Mouse (Mus musculus): ENCODE results near the gene Sos2. TPM values are rescaled to one million over a fixed set of nuclear protein-coding genes. Genes with fewer than 3 reads are reported as not detected.

Gene Sos2
- polyA plus RNA-seq (2015; fragmentation: Nextera tagmentation; extraction: Ambion mirVana) = 10.9 and 12.3 TPM in 2 replicates

DNA sequence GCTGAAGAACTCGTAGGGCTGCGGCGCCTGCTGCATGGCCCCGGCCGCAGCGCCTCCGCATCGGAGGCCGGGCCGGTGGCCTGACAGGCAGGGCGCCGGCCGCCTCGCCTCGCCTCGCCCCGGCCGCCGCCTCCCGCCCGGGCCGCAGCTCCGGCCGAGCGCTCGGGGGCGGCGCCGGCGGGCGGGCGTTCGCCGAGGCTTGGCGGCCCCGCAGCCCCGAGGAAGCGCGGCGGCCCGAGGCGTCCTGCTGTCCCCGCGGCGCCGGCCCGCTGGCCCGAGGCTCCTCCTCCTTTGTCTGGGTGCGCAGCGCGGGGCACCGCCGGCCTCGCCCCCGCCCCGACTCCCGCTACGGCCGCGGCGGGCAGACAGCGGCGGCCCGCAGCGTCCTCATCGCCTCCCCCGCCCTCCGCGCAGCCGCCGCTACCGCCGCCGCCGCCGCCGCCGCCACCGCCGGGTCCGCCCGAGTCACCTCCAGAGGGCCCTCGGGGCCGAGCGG, at the start of gene Sos2:
TSS of gene Sos2 (minus strand) at position 287 of the 496 bp plus-strand sequence.
- peak; percentile 83 for ATAC-seq (ENCODE audit: insufficient read depth, low FRiP score, low read depth)
- Histone ChIP-seq H3K27me3 (replicated peaks) (no peaks in the 10 kb centered on the region), H3K36me3 (no peaks in the 10 kb centered on the region), H3K9ac (peak within 1 kb of the TSS; percentile 84), H3K4me1 (no peaks in the 10 kb centered on the region), H3K4me2 (peak within 1 kb of the TSS; percentile 67), H3K27ac (peak within 1 kb of the TSS; percentile 99), H3K4me3 (replicated peaks) (peak within 1 kb of the TSS; percentile 91), H3K9me3 (no peaks in the 10 kb centered on the region)
- under 1% methylated on average over 31 of the region's 85 CpGs for WGBS

DNA sequence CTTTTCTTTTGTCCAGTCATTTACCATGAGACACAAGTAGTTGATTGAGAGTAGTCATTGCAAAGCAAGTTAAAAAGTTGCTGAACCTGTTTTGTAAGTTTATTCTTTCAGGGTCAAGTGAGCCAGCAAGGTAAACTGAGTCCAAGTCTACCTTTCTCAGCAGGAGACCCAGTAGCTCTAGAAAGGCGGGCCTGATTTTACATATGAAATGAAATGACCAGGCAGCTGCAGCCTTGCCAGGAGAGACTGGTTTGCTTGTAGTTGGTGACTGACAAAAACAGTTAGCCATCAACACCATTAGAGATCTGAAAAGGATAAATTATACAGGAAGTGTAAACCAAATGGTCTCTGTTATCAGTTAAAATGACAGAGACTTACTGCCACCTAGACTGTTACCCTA, 48.7 kb upstream of the Sos2 start:
- Histone ChIP-seq H3K4me2 (no peak overlapping the region), H3K27me3 (replicated peaks) (no peaks in the 10 kb centered on the region), H3K4me3 (replicated peaks) (no peak overlapping the region), H3K9ac (no peak overlapping the region), H3K4me1 (no peaks in the 10 kb centered on the region), H3K27ac (no peak overlapping the region), H3K36me3 (no peaks in the 10 kb centered on the region), H3K9me3 (no peaks in the 10 kb centered on the region)
- WGBS = 84% methylated on average over 1 of the region's 1 CpGs
- ATAC-seq (ENCODE audit: insufficient read depth, low FRiP score, low read depth) = no peak

DNA sequence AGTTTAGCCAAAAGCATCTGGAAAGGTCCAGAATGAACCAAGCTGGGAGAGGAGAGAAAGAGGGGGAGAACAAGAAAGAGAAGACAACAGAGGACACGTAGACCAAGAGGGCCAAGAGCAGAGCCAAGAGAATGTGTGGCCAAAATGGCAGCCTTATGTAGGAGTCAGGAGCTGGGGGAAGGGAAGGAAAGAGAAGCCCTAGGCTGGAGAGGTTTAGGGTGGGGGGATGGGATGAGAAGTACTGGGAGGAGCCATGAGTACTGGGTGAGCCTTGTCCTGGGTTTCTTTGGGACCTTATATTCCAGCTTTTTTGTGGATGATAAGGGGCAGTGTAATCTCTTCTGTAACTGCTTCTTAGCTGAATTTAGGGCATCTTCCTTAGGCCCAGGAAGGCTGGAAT, 47.6 kb upstream of the Sos2 start:
- H3K27me3 ChIP-seq (replicated peaks) = no peaks in the 10 kb centered on the region
- no peaks in the 10 kb centered on the region for H3K36me3 ChIP-seq
- 0 out of 2 replicates have a peak, but pooled peaks cover under 1% of the 10 kb centered on the region for H3K4me1 ChIP-seq
- no peaks in the 10 kb centered on the region for H3K9me3 ChIP-seq
- 87% methylated on average over 1 of the region's 1 CpGs for WGBS
- no peak overlapping the region for H3K4me3 ChIP-seq (replicated peaks)
- no peak overlapping the region for H3K9ac ChIP-seq
- no peak for ATAC-seq (ENCODE audit: insufficient read depth, low FRiP score, low read depth)
- no peak overlapping the region for H3K27ac ChIP-seq
- no peak overlapping the region for H3K4me2 ChIP-seq

DNA sequence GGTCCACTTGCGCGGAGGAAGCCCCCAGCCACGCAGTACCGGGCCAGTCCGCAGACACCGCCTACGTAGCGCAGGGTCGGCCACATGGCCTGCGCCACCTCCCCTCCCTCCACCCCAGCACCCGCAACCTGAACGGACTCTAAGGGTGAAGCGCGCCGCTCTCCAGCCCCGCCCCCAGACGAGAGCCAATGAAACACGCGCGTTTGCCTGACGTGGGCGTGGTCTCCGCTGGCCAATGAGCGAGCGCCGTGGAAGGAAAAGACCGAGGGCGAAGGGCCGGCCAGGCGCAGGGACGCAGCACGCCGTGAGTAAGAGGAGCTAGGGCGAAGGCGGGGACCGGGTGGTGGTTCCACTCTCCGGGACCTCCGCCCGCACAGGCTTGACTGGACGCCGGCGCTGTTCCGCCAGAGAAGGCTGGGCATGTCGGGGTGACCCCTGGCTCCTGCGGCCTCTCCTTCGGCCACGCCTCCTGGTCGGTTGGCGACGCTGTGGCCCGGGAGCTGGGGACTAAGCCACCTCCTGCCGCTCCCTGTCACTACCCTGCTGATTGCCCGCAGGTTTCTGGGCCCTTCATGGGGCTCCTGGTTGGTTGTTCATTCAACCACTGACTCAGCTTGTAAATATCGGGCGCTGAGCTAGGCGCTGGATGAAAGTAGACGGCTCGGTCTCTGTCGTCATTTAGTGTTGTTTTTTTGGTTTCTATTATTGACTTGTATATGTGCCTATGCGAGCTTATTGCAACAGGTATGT, 43.2 kb upstream of the Sos2 start, which contains the start of the genes L2hgdh and Atp5s:
TSS of gene L2hgdh (minus strand) at position 163 of the 750 bp plus-strand sequence.
TSS of gene Atp5s (plus strand) at position 240 of the 750 bp plus-strand sequence.
- WGBS = under 1% methylated on average over 59 of the region's 60 CpGs
- ATAC-seq (ENCODE audit: insufficient read depth, low FRiP score, low read depth) = peak; percentile 97
- peak within 1 kb of the TSS; percentile 58 for H3K9ac ChIP-seq
- H3K4me1 ChIP-seq = 0 out of 2 replicates have a peak, but pooled peaks cover 7% of the 10 kb centered on the region
- H3K4me2 ChIP-seq = peak within 1 kb of the TSS; percentile 78
- peak within 1 kb of the TSS; percentile 63 for H3K4me3 ChIP-seq (replicated peaks)
- H3K9me3 ChIP-seq = no peaks in the 10 kb centered on the region
- no peaks in the 10 kb centered on the region for H3K27me3 ChIP-seq (replicated peaks)
- H3K36me3 ChIP-seq = 0 out of 2 replicates have a peak, but pooled peaks cover 2% of the 10 kb centered on the region
- peak within 1 kb of the TSS; percentile 88 for H3K27ac ChIP-seq

DNA sequence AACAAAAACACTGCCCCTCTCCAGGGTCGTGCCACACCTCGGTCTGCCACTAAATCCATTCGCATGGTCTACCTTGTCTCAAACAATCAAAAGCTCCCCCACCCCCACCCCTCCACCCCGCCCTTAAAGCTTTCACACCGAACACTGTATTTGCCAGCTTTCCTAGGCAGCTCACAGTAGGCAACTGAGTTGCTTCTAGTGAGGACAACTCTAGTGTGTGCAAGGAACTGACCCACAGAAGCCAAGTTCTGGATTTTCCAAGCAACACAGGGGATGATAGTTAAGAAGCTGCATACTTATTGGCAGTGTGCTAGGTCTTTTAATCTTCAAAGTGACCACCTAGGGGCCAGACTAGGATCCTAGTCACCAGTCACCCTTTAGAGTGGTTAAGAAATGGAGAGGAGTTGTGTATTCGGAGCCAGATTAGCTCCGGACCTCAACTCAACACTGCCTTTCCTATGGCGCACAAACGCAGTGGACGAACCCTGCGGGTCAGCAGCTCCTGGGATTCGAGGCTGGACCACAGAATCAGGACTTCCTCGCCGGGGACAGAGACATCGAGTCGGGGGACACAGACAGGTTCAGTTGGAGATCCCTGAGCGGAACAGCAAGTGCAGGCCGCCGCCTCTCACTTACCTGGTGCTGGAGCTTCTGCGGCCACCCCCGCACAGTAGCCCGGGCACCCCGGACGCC, 42.5 kb upstream of the Sos2 start:
- Histone ChIP-seq H3K36me3 (peaks cover 9% of the 10 kb centered on the region; the same call in 1 of the 2 replicates), H3K9ac (peak overlapping the region; percentile 58), H3K27ac (peak overlapping the region; percentile 41; the same call in 1 of the 2 replicates), H3K4me2 (peak overlapping the region; percentile 78), H3K4me3 (replicated peaks) (peak overlapping the region; percentile 63), H3K27me3 (replicated peaks) (no peaks in the 10 kb centered on the region), H3K4me1 (0 out of 2 replicates have a peak, but pooled peaks cover 7% of the 10 kb centered on the region), H3K9me3 (no peaks in the 10 kb centered on the region)
- ATAC-seq (ENCODE audit: insufficient read depth, low FRiP score, low read depth) = no peak
- 2% methylated on average over 24 of the region's 24 CpGs for WGBS

DNA sequence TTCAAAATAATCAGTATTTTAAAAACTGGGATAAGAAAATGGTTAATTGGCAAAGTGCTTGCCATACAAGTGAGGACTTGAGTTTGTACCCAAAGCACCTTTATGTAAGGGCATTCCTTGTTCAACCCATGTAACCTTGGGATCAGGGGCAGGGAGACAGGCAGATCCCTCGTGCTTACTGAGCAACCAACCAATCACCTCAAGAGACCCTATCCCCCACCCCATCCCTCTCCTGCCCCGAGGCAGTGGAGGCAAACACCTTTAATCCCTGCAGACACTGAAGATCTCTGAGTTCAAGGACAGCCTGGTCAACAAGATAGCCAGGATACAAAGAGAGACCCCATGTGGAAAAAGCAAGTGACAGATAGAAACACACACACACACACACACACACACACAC, 41.7 kb upstream of the Sos2 start:
- no peak overlapping the region for H3K9ac ChIP-seq
- H3K4me3 ChIP-seq (replicated peaks) = peak overlapping the region; percentile 63
- H3K27ac ChIP-seq = no peak overlapping the region
- peak overlapping the region; percentile 78 for H3K4me2 ChIP-seq
- ATAC-seq (ENCODE audit: insufficient read depth, low FRiP score, low read depth) = no peak
- peaks cover 12% of the 10 kb centered on the region; the same call in 1 of the 2 replicates for H3K36me3 ChIP-seq
- H3K9me3 ChIP-seq = no peaks in the 10 kb centered on the region
- H3K27me3 ChIP-seq (replicated peaks) = no peaks in the 10 kb centered on the region
- WGBS = 57% methylated on average over 2 of the region's 2 CpGs
- 0 out of 2 replicates have a peak, but pooled peaks cover 7% of the 10 kb centered on the region for H3K4me1 ChIP-seq

DNA sequence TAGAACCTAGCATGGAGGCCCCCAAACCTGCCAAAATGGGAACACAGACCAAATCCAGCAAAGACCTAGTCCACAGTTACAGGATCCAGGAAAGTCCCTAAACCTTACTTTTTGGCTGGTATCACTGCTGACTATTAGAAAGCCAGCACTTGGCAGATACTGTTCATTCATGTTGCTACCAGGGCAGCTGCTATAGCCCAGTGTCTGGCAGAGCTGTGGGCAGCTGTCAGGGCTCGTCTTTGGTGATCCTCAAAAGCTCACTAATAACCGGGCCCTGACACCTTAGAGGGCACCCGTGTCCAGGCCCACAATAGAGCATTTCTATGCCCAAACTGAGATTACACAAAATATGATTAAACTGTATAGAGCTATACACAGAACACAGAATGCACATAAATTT, 41.2 kb upstream of the Sos2 start:
- Histone ChIP-seq H3K9ac (no peak overlapping the region), H3K36me3 (peaks cover 16% of the 10 kb centered on the region; the same call in 1 of the 2 replicates), H3K4me2 (no peak overlapping the region), H3K4me1 (0 out of 2 replicates have a peak, but pooled peaks cover 7% of the 10 kb centered on the region), H3K9me3 (no peaks in the 10 kb centered on the region), H3K4me3 (replicated peaks) (no peak overlapping the region), H3K27ac (no peak overlapping the region), H3K27me3 (replicated peaks) (no peaks in the 10 kb centered on the region)
- no peak for ATAC-seq (ENCODE audit: insufficient read depth, low FRiP score, low read depth)
- WGBS = 88% methylated on average over 3 of the region's 3 CpGs

DNA sequence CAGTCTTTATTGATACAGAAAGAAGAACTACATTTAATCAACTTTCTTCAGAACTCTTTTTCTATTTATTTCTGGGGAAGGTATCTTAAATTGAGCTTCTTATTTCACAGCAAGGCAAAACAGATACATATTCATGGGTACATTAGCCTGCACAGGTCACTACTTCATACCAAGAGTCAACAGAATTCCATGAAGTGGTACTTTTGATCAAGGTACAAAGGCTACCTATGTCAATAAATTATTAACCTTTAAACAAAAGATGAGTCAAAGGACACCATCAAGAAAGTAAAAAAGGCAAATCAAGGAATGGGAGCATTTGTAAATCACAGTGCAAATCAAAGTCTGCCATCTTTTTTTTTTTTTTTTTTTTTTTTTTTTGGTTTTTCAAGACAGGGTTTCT, 32.0 kb upstream of the Sos2 start:
- peaks cover 12% of the 10 kb centered on the region; the same call in 1 of the 2 replicates for H3K36me3 ChIP-seq
- no peak overlapping the region for H3K4me3 ChIP-seq (replicated peaks)
- no peaks in the 10 kb centered on the region for H3K9me3 ChIP-seq
- no peak overlapping the region for H3K27ac ChIP-seq
- H3K4me2 ChIP-seq = no peak overlapping the region
- H3K27me3 ChIP-seq (replicated peaks) = no peaks in the 10 kb centered on the region
- no peak for ATAC-seq (ENCODE audit: insufficient read depth, low FRiP score, low read depth)
- no peaks in the 10 kb centered on the region for H3K4me1 ChIP-seq
- no peak overlapping the region for H3K9ac ChIP-seq

GRCm38 (mm10) chr12:69704799-69705458, 23.3 kb upstream of the Sos2 start:
- peak; percentile 91 for ATAC-seq (ENCODE audit: insufficient read depth, low FRiP score, low read depth)
- Histone ChIP-seq H3K4me1 (no peaks in the 10 kb centered on the region), H3K9ac (no peak overlapping the region), H3K36me3 (peaks cover 2% of the 10 kb centered on the region; the same call in 1 of the 2 replicates), H3K27ac (no peak overlapping the region), H3K27me3 (replicated peaks) (no peaks in the 10 kb centered on the region), H3K4me3 (replicated peaks) (no peak overlapping the region), H3K4me2 (no peak overlapping the region), H3K9me3 (no peaks in the 10 kb centered on the region)
- 65% methylated on average over 11 of the region's 11 CpGs for WGBS

- no peaks in the 10 kb centered on the region for H3K36me3 ChIP-seq
- no peaks in the 10 kb centered on the region for H3K27me3 ChIP-seq (replicated peaks)
- no peak overlapping the region for H3K27ac ChIP-seq
- H3K9me3 ChIP-seq = no peaks in the 10 kb centered on the region
- ATAC-seq (ENCODE audit: insufficient read depth, low FRiP score, low read depth) = no peak
- H3K4me3 ChIP-seq (replicated peaks) = no peak overlapping the region
- H3K4me2 ChIP-seq = no peak overlapping the region
- H3K4me1 ChIP-seq = no peaks in the 10 kb centered on the region
- H3K9ac ChIP-seq = no peak overlapping the region
- 83% methylated on average over 6 of the region's 6 CpGs for WGBS
Observed at GRCm38 (mm10) chr12:69698352-69698751, 16.7 kb upstream of the Sos2 start.

GRCm38 (mm10) chr12:69696746-69697145, 15.1 kb upstream of the Sos2 start:
- no peak overlapping the region for H3K27ac ChIP-seq
- ATAC-seq (ENCODE audit: insufficient read depth, low FRiP score, low read depth) = no peak

More at GRCm38 (mm10) chr12:69696746-69697145, 15.1 kb upstream of the Sos2 start:
- H3K4me3 ChIP-seq (replicated peaks) = no peak overlapping the region
- H3K4me1 ChIP-seq = no peaks in the 10 kb centered on the region
- no peak overlapping the region for H3K4me2 ChIP-seq
- WGBS = 72% methylated on average over 5 of the region's 5 CpGs
- H3K36me3 ChIP-seq = no peaks in the 10 kb centered on the region
- H3K9me3 ChIP-seq = no peaks in the 10 kb centered on the region
- H3K9ac ChIP-seq = no peak overlapping the region
- H3K27me3 ChIP-seq (replicated peaks) = no peaks in the 10 kb centered on the region
